Mouse (Mus musculus): ENCODE measurements at regions not wholly inside any gene's neighbourhood (a gene's known extent, or its start where the extent isn't known, plus 50 kb on each side); places are given as distances from the start of the nearest gene placed in this dataset.

DNA sequence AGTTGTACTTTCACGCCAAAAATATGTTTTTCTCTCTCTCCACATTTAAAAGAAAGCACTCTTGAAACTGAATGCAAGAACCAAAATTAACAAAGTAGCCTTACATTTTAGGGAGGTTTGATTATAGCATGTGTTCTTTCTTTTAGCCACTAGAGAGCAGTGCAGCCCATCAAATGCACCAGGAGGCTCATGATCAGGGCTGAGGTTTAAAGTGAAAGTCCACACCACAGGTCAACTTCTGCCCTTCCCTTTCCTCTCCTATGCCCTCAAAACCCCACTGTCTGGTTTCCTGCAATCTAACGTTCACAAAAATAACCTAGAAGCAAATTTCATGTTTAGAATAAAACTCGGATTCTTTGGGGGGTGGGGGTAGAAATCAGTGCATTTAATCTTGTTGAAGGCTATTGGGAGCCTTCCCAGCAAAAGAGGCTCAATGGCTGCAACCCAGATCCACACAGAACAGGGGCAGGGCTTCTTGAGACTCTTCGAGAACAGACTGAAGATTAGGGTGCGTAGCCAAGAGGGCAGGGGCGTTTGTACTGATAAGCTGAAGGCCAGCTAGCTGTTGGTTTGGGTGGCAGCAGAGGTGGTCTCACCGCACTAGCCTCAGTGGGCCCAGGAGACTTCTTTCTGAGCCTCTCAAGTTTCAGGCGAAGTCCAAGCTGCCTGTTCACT, 59.3 kb upstream of the Zfp770 start:
- DNase-seq, result peak; percentile 53

DNA sequence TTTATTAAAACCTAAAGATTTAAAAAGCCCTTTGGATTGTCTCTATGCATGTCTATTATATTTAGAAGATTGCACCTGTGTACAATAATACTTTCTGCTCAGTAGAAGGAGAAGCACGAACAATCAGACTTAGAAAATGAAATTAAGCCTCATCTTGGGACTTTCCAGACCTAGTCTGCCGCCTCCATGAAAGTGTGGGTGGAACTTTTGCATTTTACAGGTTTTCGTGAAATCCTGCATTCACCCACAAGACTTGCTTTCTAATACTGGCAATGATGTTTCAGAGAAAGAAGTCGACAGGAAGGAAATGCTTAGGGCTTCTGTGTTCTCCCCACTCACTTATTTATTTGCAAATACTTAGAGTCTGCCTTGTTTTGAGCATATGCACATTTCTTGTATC, 58.3 kb upstream of the Zfp770 start:
- DNase-seq, result no peak

All from lung, postnatal 36 days (tissue).